In the genomic region with DNA sequence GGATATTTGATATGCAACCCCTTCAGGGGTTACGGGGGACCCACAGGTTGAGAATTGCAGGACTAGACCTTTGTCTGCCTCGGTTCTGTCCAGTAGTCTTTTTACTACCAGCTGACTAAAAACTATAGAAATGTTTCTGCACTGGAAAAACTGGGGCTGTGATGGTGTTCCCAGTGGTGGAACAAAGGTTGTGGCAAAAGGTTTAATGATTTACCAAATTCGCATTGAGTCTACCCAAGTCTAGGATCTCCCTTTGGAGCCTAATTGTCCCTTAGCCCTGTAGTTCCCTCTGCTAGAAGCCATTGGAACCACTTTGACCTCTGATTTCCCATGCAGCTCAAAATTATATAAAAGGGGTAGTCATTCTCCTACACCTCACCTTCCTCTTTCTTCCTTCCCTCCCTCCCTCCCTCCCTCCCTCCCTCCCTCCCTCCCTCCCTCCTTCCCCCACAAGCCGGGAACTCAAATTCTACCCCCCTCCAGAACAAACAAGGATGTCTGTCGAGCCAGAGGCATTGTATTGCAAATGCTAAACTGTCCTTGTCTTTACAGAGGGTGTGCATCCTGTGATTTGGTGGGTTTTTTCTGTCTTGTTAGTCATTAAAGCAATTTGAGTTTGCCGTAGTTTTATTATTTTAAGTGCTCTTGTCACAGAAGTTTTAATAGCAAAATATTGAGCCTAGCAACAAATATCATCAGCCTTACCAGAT, we compare ENCODE assay signal across 8 mouse cellular contexts. TPM values are rescaled to one million over a fixed set of nuclear protein-coding genes. Genes with fewer than 3 reads are reported as not detected.
DNase-seq lines count a peak whose midpoint lies in the region; ATAC-seq lines count a peak whose summit lies in the region.

No protein-coding gene starts in this region.

- H3K4me2 ChIP-seq in heart, embryonic 16.5 days (ENCODE audit: low read depth, low read length), result peak overlapping the region; percentile 91
- peak overlapping the region; percentile 74 for H3K4me2 ChIP-seq in embryonic facial prominence, embryonic 12.5 days (replicated peaks)
- H3K4me2 ChIP-seq in kidney, embryonic 15.5 days, result peak overlapping the region; percentile 73
- peak overlapping the region; percentile 69 for H3K4me2 ChIP-seq in neural tube, embryonic 11.5 days (ENCODE audit: low read depth)

- no peaks in the 10 kb centered on the region for H3K36me3 ChIP-seq in heart, embryonic 16.5 days (ENCODE audit: control insufficient read depth, insufficient read depth)
- H3K36me3 ChIP-seq in embryonic facial prominence, embryonic 12.5 days, result no peaks in the 10 kb centered on the region
- peaks cover 13% of the 10 kb centered on the region for H3K36me3 ChIP-seq in kidney, embryonic 15.5 days
- H3K36me3 ChIP-seq in neural tube, embryonic 11.5 days (ENCODE audit: control insufficient read depth, insufficient read depth, low read length), result no peaks in the 10 kb centered on the region

- no peaks in the 10 kb centered on the region for H3K27me3 ChIP-seq in heart, embryonic 16.5 days (ENCODE audit: control insufficient read depth, insufficient read depth, low read length)
- H3K27me3 ChIP-seq in embryonic facial prominence, embryonic 12.5 days, result no peaks in the 10 kb centered on the region
- no peaks in the 10 kb centered on the region for H3K27me3 ChIP-seq in kidney, embryonic 15.5 days
- no peaks in the 10 kb centered on the region for H3K27me3 ChIP-seq in neural tube, embryonic 11.5 days (ENCODE audit: control insufficient read depth, insufficient read depth, low read length)

- H3K4me3 ChIP-seq in heart, embryonic 16.5 days (ENCODE audit: low read length), result peak overlapping the region; percentile 85
- peak overlapping the region; percentile 80 for H3K4me3 ChIP-seq in embryonic facial prominence, embryonic 12.5 days
- H3K4me3 ChIP-seq in kidney, embryonic 15.5 days (replicated peaks), result peak overlapping the region; percentile 95
- peak overlapping the region; percentile 89 for H3K4me3 ChIP-seq in neural tube, embryonic 11.5 days (ENCODE audit: low read depth, low read length)

- peak overlapping the region; percentile 43; the same call in 1 of the 2 replicates for H3K27ac ChIP-seq in heart, embryonic 16.5 days (ENCODE audit: low read length)
- H3K27ac ChIP-seq in embryonic facial prominence, embryonic 12.5 days, result no peak overlapping the region
- H3K27ac ChIP-seq in kidney, embryonic 15.5 days, result peak overlapping the region; percentile 98
- H3K27ac ChIP-seq in neural tube, embryonic 11.5 days (ENCODE audit: low read depth, low read length), result no peak overlapping the region

- WGBS in heart, embryonic 16.5 days, result 30% methylated on average over 5 of the region's 6 CpGs
- WGBS in embryonic facial prominence, embryonic 12.5 days, result 21% methylated on average over 5 of the region's 6 CpGs
- WGBS in kidney, embryonic 15.5 days, result 13% methylated on average over 5 of the region's 6 CpGs
- WGBS in neural tube, embryonic 11.5 days, result 13% methylated on average over 6 of the region's 6 CpGs

- no peak for ATAC-seq in heart, embryonic 16.5 days (replicated peaks; ENCODE audit: extremely low read depth, insufficient read depth, low FRiP score)
- no peak for ATAC-seq in embryonic facial prominence, embryonic 12.5 days (ENCODE audit: insufficient number of reproducible peaks, insufficient read depth, low FRiP score, low TSS enrichment)
- ATAC-seq in kidney, embryonic 15.5 days (replicated peaks; ENCODE audit: low FRiP score), result no peak
- no peak for ATAC-seq in neural tube, embryonic 11.5 days (ENCODE audit: insufficient read depth, low FRiP score, low TSS enrichment)

- peak overlapping the region; percentile 95 for H3K9ac ChIP-seq in heart, embryonic 16.5 days (ENCODE audit: low read length)
- peak overlapping the region; percentile 29; the same call in 1 of the 2 replicates for H3K9ac ChIP-seq in embryonic facial prominence, embryonic 12.5 days
- H3K9ac ChIP-seq in kidney, embryonic 15.5 days, result peak overlapping the region; percentile 94
- 0 out of 2 replicates have a peak overlapping the region, but pooled peaks have one; percentile 29 for H3K9ac ChIP-seq in neural tube, embryonic 11.5 days (ENCODE audit: low read length)

- H3K9me3 ChIP-seq in heart, embryonic 16.5 days (replicated peaks; ENCODE audit: control insufficient read depth, low read length), result no peaks in the 10 kb centered on the region
- H3K9me3 ChIP-seq in embryonic facial prominence, embryonic 12.5 days, result no peaks in the 10 kb centered on the region
- no peaks in the 10 kb centered on the region for H3K9me3 ChIP-seq in kidney, embryonic 15.5 days (replicated peaks)
- no peaks in the 10 kb centered on the region for H3K9me3 ChIP-seq in neural tube, embryonic 11.5 days (ENCODE audit: control insufficient read depth, low read length)

- DNase-seq in heart, postnatal 4 days, result no peak
- no peak for DNase-seq in neural tube, embryonic 11.5 days (ENCODE audit: low spot score)
- no peak for DNase-seq in urinary bladder, postnatal 4 days (ENCODE audit: low spot score in 2 of 2)
- DNase-seq in layer of hippocampus, adult 18-20 months (ENCODE audit: low spot score in 2 of 2), result no peak
- no peak for DNase-seq in frontal cortex, postnatal 14 days (ENCODE audit: low spot score in 2 of 2)

- peaks cover 15% of the 10 kb centered on the region for H3K4me1 ChIP-seq in heart, embryonic 16.5 days (ENCODE audit: control insufficient read depth, insufficient read depth, low read length)
- peaks cover 15% of the 10 kb centered on the region for H3K4me1 ChIP-seq in embryonic facial prominence, embryonic 12.5 days
- peaks cover 35% of the 10 kb centered on the region for H3K4me1 ChIP-seq in kidney, embryonic 15.5 days
- H3K4me1 ChIP-seq in neural tube, embryonic 11.5 days (ENCODE audit: control insufficient read depth, insufficient read depth, low read length), result peaks cover 13% of the 10 kb centered on the region; the same call in 1 of the 2 replicates

RNA-seq across cellular contexts. Expression of a gene that starts 2.0 kb away (rescaled TPM):
- 54.1 and 56.8 TPM in 2 replicates for polyA plus RNA-seq in heart, embryonic 16.5 days (2015; fragmentation: Nextera tagmentation; extraction: Ambion mirVana)
- total RNA-seq in heart, postnatal 4 days (2021), result 100 to 1,000 TPM; 121 to 129 TPM
- 102 and 103 TPM in 2 replicates for polyA plus RNA-seq in embryonic facial prominence, embryonic 12.5 days (2016; fragmentation: Nextera tagmentation; extraction: Ambion mirVana)
- 102 and 105 TPM in 2 replicates for polyA plus RNA-seq in kidney, embryonic 15.5 days (2015; fragmentation: Nextera tagmentation; extraction: Ambion mirVana)
- polyA plus RNA-seq in neural tube, embryonic 11.5 days (2014; fragmentation: Nextera tagmentation; extraction: Ambion mirVana), result 96.0 and 97.3 TPM in 2 replicates
- 100 to 1,000 TPM; 279 to 296 TPM for total RNA-seq in layer of hippocampus, adult 18-20 months (2021)

RNA-seq across cellular contexts. Expression of a gene that starts 2.2 kb away (rescaled TPM):
- polyA plus RNA-seq in heart, embryonic 16.5 days (2015; fragmentation: Nextera tagmentation; extraction: Ambion mirVana), result 7.7 and 8.9 TPM in 2 replicates
- 1 to 10 TPM; 9.0 to 9.4 TPM for total RNA-seq in heart, postnatal 4 days (2021)
- 17.0 and 17.9 TPM in 2 replicates for polyA plus RNA-seq in embryonic facial prominence, embryonic 12.5 days (2016; fragmentation: Nextera tagmentation; extraction: Ambion mirVana)
- 10.5 and 11.0 TPM in 2 replicates for polyA plus RNA-seq in kidney, embryonic 15.5 days (2015; fragmentation: Nextera tagmentation; extraction: Ambion mirVana)
- polyA plus RNA-seq in neural tube, embryonic 11.5 days (2014; fragmentation: Nextera tagmentation; extraction: Ambion mirVana), result 7.7 and 8.8 TPM in 2 replicates
- total RNA-seq in layer of hippocampus, adult 18-20 months (2021), result 10 to 100 TPM; 12.2 to 13.4 TPM

RNA-seq across cellular contexts. Expression of a gene that starts 42.7 kb away (rescaled TPM):
- polyA plus RNA-seq in heart, embryonic 16.5 days (2015; fragmentation: Nextera tagmentation; extraction: Ambion mirVana), result not detected in 2 replicates
- total RNA-seq in heart, postnatal 4 days (2021), result not detected
- polyA plus RNA-seq in embryonic facial prominence, embryonic 12.5 days (2016; fragmentation: Nextera tagmentation; extraction: Ambion mirVana), result not detected in 2 replicates
- 1.1 TPM in 1 of 2 replicates, not detected in the other for polyA plus RNA-seq in kidney, embryonic 15.5 days (2015; fragmentation: Nextera tagmentation; extraction: Ambion mirVana)
- polyA plus RNA-seq in neural tube, embryonic 11.5 days (2014; fragmentation: Nextera tagmentation; extraction: Ambion mirVana), result not detected in 2 replicates
- total RNA-seq in layer of hippocampus, adult 18-20 months (2021), result not detected

Comparison
In these comparisons a context has a peak if more than half of its experiments do, and no peak if none do; other contexts are left out.
1. H3K27ac ChIP-seq: peak in heart, embryonic 16.5 days (single experiment) and kidney, embryonic 15.5 days (single experiment); none in embryonic facial prominence, embryonic 12.5 days (single experiment) and neural tube, embryonic 11.5 days (single experiment).
2. H3K9ac ChIP-seq: peak in every context shown above with its lines; median percentile 95 in heart, embryonic 16.5 days; 94 in kidney, embryonic 15.5 days; 29 in embryonic facial prominence, embryonic 12.5 days; 29 in neural tube, embryonic 11.5 days.
3. Peak in every context shown above with its lines, with median percentiles within 50 percentile points of each other: H3K4me2 ChIP-seq and H3K4me3 ChIP-seq.